Comparison of ENCODE assay signal across 10 mouse cellular contexts in the genomic region with DNA sequence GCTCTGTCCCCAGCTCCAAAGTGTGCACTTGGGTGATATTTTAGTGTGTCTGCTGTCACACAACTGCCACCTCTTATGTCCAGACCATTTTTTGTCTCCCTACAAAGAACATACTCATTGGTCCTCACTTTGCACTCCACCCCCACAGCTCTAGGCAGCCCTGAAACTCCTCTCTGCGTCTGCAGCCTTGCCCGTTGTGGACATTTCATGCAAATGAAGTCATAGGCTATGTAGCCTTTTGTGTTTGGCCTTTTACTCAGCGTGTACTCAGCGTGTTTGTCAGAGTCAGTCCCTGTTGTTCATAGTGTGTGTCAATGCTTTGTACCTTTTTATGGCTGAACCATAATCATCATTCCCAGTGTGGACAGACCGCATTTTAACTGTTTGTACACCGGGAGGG. TPM values are rescaled to one million over a fixed set of nuclear protein-coding genes. Genes with fewer than 3 reads are reported as not detected.
DNase-seq lines count a peak whose midpoint lies in the region; ATAC-seq and TF ChIP-seq lines count a peak whose summit lies in the region.
"Had no signal": no experiment of that assay in that cellular context is flagged by ENCODE, and none has a peak within 500 bp of the region (broad histone marks: within the 10 kb centered on the region; RNA-seq: fewer than 3 reads in every experiment).

No protein-coding gene starts in this region.

- H3K4me2 ChIP-seq in lung, embryonic 14.5 days, result no peak overlapping the region
- H3K4me2 ChIP-seq in intestine, embryonic 15.5 days (replicated peaks), result peak overlapping the region; percentile 45
- H3K4me2 ChIP-seq in neural tube, embryonic 15.5 days, result no peak overlapping the region
- H3K4me2 ChIP-seq: midbrain, embryonic 15.5 days had no signal

- WGBS in lung, embryonic 14.5 days, result 69% methylated on average over 6 of the region's 6 CpGs
- WGBS in lung, adult 2 months, result 67% methylated on average over 6 of the region's 6 CpGs
- 52% methylated on average over 6 of the region's 6 CpGs for WGBS in intestine, embryonic 15.5 days
- WGBS in neural tube, embryonic 15.5 days, result 62% methylated on average over 6 of the region's 6 CpGs

- ATAC-seq in cerebellum, adult (ENCODE audit: insufficient number of reproducible peaks, low FRiP score, low TSS enrichment), result no peak
- no peak for ATAC-seq in lung, embryonic 14.5 days (ENCODE audit: insufficient read depth)
- no peak for ATAC-seq in intestine, embryonic 15.5 days
- no peak for ATAC-seq in neural tube, embryonic 15.5 days (ENCODE audit: low FRiP score)
- ATAC-seq: midbrain, embryonic 15.5 days had no signal

- no peak for TF ChIP-seq POLR2A in lung, adult 2 months (IDR thresholded peaks at IDR 0.05; ENCODE audit: borderline replicate concordance, extremely low read depth, low read depth, low read length)

- TF ChIP-seq CTCF in lung, embryonic 14.5 days (IDR thresholded peaks at IDR 0.05; ENCODE audit: low read depth), result no peak
- no peak for TF ChIP-seq CTCF in lung, adult 2 months (IDR thresholded peaks at IDR 0.05; ENCODE audit: insufficient read depth, low read length)

- DNase-seq in cerebellum, adult 9-10 months, result peak; percentile 26
- DNase-seq in lung, embryonic 14.5 days, result peak; percentile 24
- DNase-seq in lung, adult 2 months, result no peak
- DNase-seq in yolk sac, embryonic 10.5 days (ENCODE audit: low spot score), result peak; percentile 55
- no peak for DNase-seq in thymus, postnatal 0 days (ENCODE audit: low spot score)

- no peak overlapping the region for H3K27ac ChIP-seq in lung, embryonic 14.5 days (ENCODE audit: low read depth)
- H3K27ac ChIP-seq in intestine, embryonic 15.5 days, result peak overlapping the region; percentile 34; the same call in 1 of the 2 replicates
- H3K27ac ChIP-seq in neural tube, embryonic 15.5 days (replicated peaks), result no peak overlapping the region
- H3K27ac ChIP-seq: kidney, postnatal 0 days; midbrain, embryonic 15.5 days had no signal

- no peaks in the 10 kb centered on the region for H3K27me3 ChIP-seq in lung, embryonic 14.5 days (ENCODE audit: insufficient read depth, low read length)
- H3K27me3 ChIP-seq in intestine, embryonic 15.5 days (replicated peaks), result no peaks in the 10 kb centered on the region
- no peaks in the 10 kb centered on the region for H3K27me3 ChIP-seq in neural tube, embryonic 15.5 days (replicated peaks)
- H3K27me3 ChIP-seq: midbrain, embryonic 15.5 days had no signal

- H3K4me3 ChIP-seq in lung, embryonic 14.5 days (ENCODE audit: low read depth, low read length), result no peak overlapping the region
- H3K4me3 ChIP-seq in lung, adult 2 months (replicated peaks; ENCODE audit: extremely low read depth, low read depth, low read length), result no peak overlapping the region
- H3K4me3 ChIP-seq in intestine, embryonic 15.5 days (replicated peaks), result peak overlapping the region; percentile 11; the same call in 1 of the 2 replicates
- no peak overlapping the region for H3K4me3 ChIP-seq in neural tube, embryonic 15.5 days (replicated peaks)
- H3K4me3 ChIP-seq: midbrain, embryonic 15.5 days had no signal

- peaks cover 3% of the 10 kb centered on the region; the same call in 1 of the 2 replicates for H3K4me1 ChIP-seq in lung, embryonic 14.5 days (ENCODE audit: insufficient read depth)
- H3K4me1 ChIP-seq in lung, adult 2 months (ENCODE audit: control insufficient read depth, insufficient read depth, low read length), result peaks cover 18% of the 10 kb centered on the region
- peaks cover 39% of the 10 kb centered on the region for H3K4me1 ChIP-seq in intestine, embryonic 15.5 days (replicated peaks)
- H3K4me1 ChIP-seq in neural tube, embryonic 15.5 days, result peaks cover 38% of the 10 kb centered on the region

- H3K9me3 ChIP-seq in lung, embryonic 14.5 days (ENCODE audit: low read depth, low read length), result no peaks in the 10 kb centered on the region
- H3K9me3 ChIP-seq in intestine, embryonic 15.5 days, result no peaks in the 10 kb centered on the region
- H3K9me3 ChIP-seq in neural tube, embryonic 15.5 days (replicated peaks), result no peaks in the 10 kb centered on the region
- H3K9me3 ChIP-seq: midbrain, embryonic 15.5 days had no signal

- H3K36me3 ChIP-seq in lung, embryonic 14.5 days (ENCODE audit: insufficient read depth), result peaks cover 76% of the 10 kb centered on the region
- H3K36me3 ChIP-seq in intestine, embryonic 15.5 days, result peaks cover 50% of the 10 kb centered on the region
- H3K36me3 ChIP-seq in neural tube, embryonic 15.5 days, result peaks cover 68% of the 10 kb centered on the region

- no peak overlapping the region for H3K9ac ChIP-seq in lung, embryonic 14.5 days
- peak overlapping the region; percentile 8; the same call in 1 of the 2 replicates for H3K9ac ChIP-seq in intestine, embryonic 15.5 days
- H3K9ac ChIP-seq in neural tube, embryonic 15.5 days (replicated peaks), result no peak overlapping the region
- H3K9ac ChIP-seq: midbrain, embryonic 15.5 days had no signal

RNA-seq across cellular contexts. Expression of a gene that starts 9.8 kb away (rescaled TPM):
- polyA plus RNA-seq in lung, embryonic 14.5 days (2014; fragmentation: Nextera tagmentation; extraction: Ambion mirVana), result 87.7 and 97.5 TPM in 2 replicates
- polyA plus RNA-seq in lung, adult 2 months (2012; rRNA removed), result 31.7 and 36.5 TPM in 2 replicates
- 93.5 and 105 TPM in 2 replicates for polyA plus RNA-seq in intestine, embryonic 15.5 days (2015; fragmentation: Nextera tagmentation; extraction: Ambion mirVana)
- 47.9 and 50.8 TPM in 2 replicates for polyA plus RNA-seq in thymus, postnatal 0 days (2015; fragmentation: Nextera tagmentation; extraction: Ambion mirVana)
- polyA plus RNA-seq in neural tube, embryonic 15.5 days (2015; fragmentation: Nextera tagmentation; extraction: Ambion mirVana), result 29.3 and 30.8 TPM in 2 replicates

RNA-seq across cellular contexts. Expression of a gene that starts 23.7 kb away (rescaled TPM):
- polyA plus RNA-seq in lung, embryonic 14.5 days (2014; fragmentation: Nextera tagmentation; extraction: Ambion mirVana), result 85.6 and 88.6 TPM in 2 replicates
- 15.5 and 19.2 TPM in 2 replicates for polyA plus RNA-seq in lung, adult 2 months (2012; rRNA removed)
- 78.6 and 90.3 TPM in 2 replicates for polyA plus RNA-seq in intestine, embryonic 15.5 days (2015; fragmentation: Nextera tagmentation; extraction: Ambion mirVana)
- polyA plus RNA-seq in thymus, postnatal 0 days (2015; fragmentation: Nextera tagmentation; extraction: Ambion mirVana), result 76.5 and 90.9 TPM in 2 replicates
- polyA plus RNA-seq in neural tube, embryonic 15.5 days (2015; fragmentation: Nextera tagmentation; extraction: Ambion mirVana), result 85.9 and 87.2 TPM in 2 replicates

RNA-seq across cellular contexts. Expression of a gene that starts 28.7 kb away (rescaled TPM):
- 28.7 and 29.2 TPM in 2 replicates for polyA plus RNA-seq in lung, embryonic 14.5 days (2014; fragmentation: Nextera tagmentation; extraction: Ambion mirVana)
- polyA plus RNA-seq in lung, adult 2 months (2012; rRNA removed), result 19.6 and 20.6 TPM in 2 replicates
- polyA plus RNA-seq in intestine, embryonic 15.5 days (2015; fragmentation: Nextera tagmentation; extraction: Ambion mirVana), result 44.0 and 46.2 TPM in 2 replicates
- 39.5 and 40.2 TPM in 2 replicates for polyA plus RNA-seq in thymus, postnatal 0 days (2015; fragmentation: Nextera tagmentation; extraction: Ambion mirVana)
- 27.5 and 32.0 TPM in 2 replicates for polyA plus RNA-seq in neural tube, embryonic 15.5 days (2015; fragmentation: Nextera tagmentation; extraction: Ambion mirVana)

RNA-seq across cellular contexts. Expression of a gene that starts 33.4 kb away (rescaled TPM):
- 10.7 and 10.8 TPM in 2 replicates for polyA plus RNA-seq in lung, embryonic 14.5 days (2014; fragmentation: Nextera tagmentation; extraction: Ambion mirVana)
- 3.0 and 4.8 TPM in 2 replicates for polyA plus RNA-seq in lung, adult 2 months (2012; rRNA removed)
- polyA plus RNA-seq in intestine, embryonic 15.5 days (2015; fragmentation: Nextera tagmentation; extraction: Ambion mirVana), result 21.4 and 23.6 TPM in 2 replicates
- 17.5 and 17.8 TPM in 2 replicates for polyA plus RNA-seq in thymus, postnatal 0 days (2015; fragmentation: Nextera tagmentation; extraction: Ambion mirVana)
- polyA plus RNA-seq in neural tube, embryonic 15.5 days (2015; fragmentation: Nextera tagmentation; extraction: Ambion mirVana), result 20.7 and 22.2 TPM in 2 replicates

Comparison
In these comparisons a context has a peak if more than half of its experiments do, and no peak if none do; other contexts are left out.
1. DNase-seq: peak in cerebellum, adult 9-10 months (single experiment), lung, embryonic 14.5 days (single experiment) and yolk sac, embryonic 10.5 days (single experiment); none in lung, adult 2 months (single experiment) and thymus, postnatal 0 days (single experiment).